Mouse (Mus musculus) spleen, adult 12 weeks (tissue): ENCODE data around the gene Serpina3c.
"Not testable (repeated sequence)": the region's sequence is repeated elsewhere in the genome, so short reads cannot be mapped to it uniquely, and the experiment has no call there.

Experiments used
- DNase-seq: peaks from one replicate; pipeline ENCODE4 v3.0.0; 2022; ENCODE audit warnings: low spot score

The Serpina3c gene

DNA sequence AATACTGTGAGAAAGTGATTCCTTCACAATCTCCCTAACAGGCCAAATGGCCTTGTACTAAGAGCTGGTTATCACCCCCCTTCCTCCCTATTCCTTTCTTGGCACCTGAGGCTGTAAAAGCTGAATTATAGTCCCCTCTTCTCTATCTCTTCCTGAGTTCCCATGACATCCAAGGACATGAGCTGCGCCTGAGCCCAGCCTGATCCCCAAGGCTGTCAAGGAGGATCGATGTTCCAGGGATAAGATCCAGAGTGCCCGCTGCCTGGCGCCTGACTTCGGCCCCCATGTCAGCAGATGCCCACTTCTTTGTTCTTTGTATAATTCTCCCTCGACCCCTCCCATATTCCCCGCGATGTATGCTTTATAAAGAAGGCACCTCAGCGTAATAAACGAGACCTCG is 41.3 kb downstream of the Serpina3c start, which contains the start of gene Serpina3a:
TSS of gene Serpina3a (plus strand) at position 392 of the 400 bp plus-strand sequence.
- not testable (repeated sequence) for DNase-seq

DNA sequence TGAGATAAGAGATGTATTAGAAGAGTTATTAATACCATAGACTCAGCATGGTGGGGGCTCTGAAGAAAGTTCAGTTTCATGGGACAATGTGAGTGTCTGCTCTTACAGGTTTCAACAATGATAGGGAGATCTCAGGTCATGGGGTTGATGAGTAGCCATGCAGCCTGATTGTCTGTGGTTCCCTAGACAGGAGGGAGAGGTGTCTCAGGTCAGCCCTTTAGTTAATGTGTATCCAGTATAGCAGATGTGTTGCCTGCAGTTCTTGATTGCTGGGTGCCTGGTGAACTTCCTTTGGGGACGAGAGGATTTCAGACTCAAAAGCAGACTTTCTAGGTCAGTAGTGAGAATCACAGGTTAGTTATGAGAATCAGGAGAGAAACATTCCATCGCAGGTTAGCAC is 45.2 kb downstream of the Serpina3c start:
- DNase-seq, result no peak

DNA sequence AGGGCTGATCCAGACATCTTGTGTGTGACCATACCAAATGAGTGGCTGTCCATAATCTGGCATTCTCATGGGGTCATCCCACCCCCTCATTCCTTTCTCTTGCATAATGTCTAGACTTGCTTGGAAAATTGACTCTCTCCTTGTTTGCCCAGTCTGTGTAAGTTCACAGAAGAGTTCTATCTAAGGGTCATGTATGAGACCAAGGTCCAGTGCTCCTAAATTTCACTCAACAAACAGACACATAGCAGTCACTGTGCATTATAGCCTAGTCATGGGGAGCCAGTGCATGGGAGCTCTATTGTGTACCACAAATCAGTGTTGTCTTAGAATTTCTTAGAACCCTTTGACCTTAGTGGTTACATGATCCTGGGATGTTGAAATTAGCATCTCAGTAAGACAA is 46.8 kb downstream of the Serpina3c start:
- no peak for DNase-seq

DNA sequence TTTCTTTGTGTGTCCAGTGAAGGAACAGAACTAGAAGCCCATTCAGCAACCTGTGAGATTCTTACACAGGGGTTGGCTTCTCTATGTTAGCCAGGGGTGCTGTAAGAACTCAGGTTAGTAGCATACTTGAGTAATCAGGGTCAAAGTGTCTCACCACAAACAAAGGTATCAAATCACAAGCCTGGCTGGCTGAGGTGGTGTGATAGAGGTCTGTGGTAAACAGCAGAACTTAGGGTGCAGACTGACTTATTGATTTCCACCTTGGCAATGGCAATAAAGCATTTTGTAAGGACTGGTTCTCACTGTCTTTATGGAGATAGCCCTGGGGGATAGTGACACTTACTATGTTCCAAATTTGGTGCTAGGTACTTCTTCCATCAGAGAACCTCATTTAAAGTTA is 47.8 kb downstream of the Serpina3c start:
- DNase-seq, result no peak

DNA sequence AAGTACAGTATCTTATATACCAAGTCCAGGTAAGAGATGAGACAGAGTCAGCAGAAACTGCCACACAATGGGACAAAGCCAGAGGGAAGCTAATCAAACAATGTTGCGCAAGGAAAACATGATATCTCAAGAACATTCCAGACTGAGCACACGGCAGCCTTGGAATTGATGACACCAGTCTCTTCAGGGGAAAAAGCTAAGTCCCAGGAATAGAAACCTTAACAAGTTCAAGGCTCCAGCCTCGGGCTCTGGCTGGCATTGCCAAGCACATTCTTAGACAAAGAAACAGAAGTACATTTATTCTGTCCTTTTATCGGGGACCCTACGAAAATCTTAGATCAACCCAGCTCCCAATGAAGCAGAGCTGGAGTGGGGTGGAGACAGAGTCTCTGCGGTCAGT is 52.9 kb downstream of the Serpina3c start, which contains the start of gene Serpina5:
TSS of gene Serpina5 (plus strand) at position 346 of the 400 bp plus-strand sequence.
- no peak for DNase-seq
